In the genomic region with DNA sequence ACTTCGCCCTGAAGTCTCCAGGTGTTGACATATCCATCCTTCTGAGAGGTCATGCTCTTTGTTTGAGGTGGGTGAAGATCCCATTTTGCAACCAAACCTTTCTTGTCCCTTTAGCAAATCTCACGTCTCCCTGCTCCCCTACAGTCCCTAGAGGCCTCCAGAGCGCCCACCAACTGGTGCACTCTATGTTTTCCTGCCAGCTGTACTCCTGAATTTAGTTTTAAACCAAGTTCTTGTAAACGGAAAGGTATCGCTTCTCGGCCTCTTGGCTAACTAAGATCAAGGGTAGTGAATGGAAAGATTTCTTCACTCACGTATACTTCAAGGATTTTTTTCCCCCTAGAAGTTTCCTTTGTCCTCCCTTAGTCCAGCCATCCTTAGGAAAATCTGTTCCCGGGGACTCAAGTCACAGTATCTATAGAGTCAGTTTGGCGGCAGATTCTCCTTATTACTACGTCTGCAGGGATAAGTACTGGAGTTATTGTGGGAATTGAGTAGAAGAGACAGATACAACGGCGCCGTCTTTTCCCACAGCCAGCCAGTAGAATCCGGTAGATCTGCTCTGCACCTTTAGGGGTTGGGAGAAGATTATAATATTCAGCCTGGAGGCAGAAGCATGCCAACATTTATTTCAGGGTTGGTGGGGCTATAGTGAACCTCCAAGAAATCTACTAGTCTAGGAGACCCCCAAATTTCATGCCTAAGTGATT, we compare ENCODE assay signal across 9 mouse cellular contexts. TPM values are rescaled to one million over a fixed set of nuclear protein-coding genes. Genes with fewer than 3 reads are reported as not detected.
DNase-seq lines count a peak whose midpoint lies in the region; ATAC-seq and TF ChIP-seq lines count a peak whose summit lies in the region.
"Had no signal": no experiment of that assay in that cellular context is flagged by ENCODE, and none has a peak within 500 bp of the region (broad histone marks: within the 10 kb centered on the region; RNA-seq: fewer than 3 reads in every experiment).

No protein-coding gene starts in this region.

- ATAC-seq in kidney, embryonic 15.5 days (replicated peaks; ENCODE audit: low FRiP score): no peak
- no peak for ATAC-seq in embryonic facial prominence, embryonic 14.5 days (ENCODE audit: low read depth)
- no peak for ATAC-seq in intestine, embryonic 14.5 days (replicated peaks; ENCODE audit: low FRiP score, low TSS enrichment, low read depth)
- no peak for ATAC-seq in midbrain, embryonic 15.5 days (replicated peaks)

- no peak overlapping the region for H3K27ac ChIP-seq in kidney, embryonic 15.5 days
- H3K27ac ChIP-seq in embryonic facial prominence, embryonic 14.5 days (replicated peaks; ENCODE audit: low read depth, low read length): no peak overlapping the region
- no peak overlapping the region for H3K27ac ChIP-seq in intestine, embryonic 14.5 days (ENCODE audit: low read depth)
- H3K27ac ChIP-seq in midbrain, embryonic 15.5 days: no peak overlapping the region
- H3K27ac ChIP-seq in layer of hippocampus, adult 2 months: no peak overlapping the region

- no peak for DNase-seq in kidney, adult 8-10 months
- DNase-seq in embryonic facial prominence, embryonic 14.5 days (ENCODE audit: low spot score): no peak
- DNase-seq in intestine, embryonic 14.5 days (ENCODE audit: low spot score): no peak
- DNase-seq in layer of hippocampus, postnatal 36 days: no peak
- DNase-seq in layer of hippocampus, adult 11-12 months (ENCODE audit: low spot score): no peak
- no peak for DNase-seq in layer of hippocampus, adult 2 months (ENCODE audit: low spot score in 2 of 2)
- DNase-seq: left cerebral cortex, postnatal 4 days had no signal

- H3K4me2 ChIP-seq in kidney, embryonic 15.5 days: peak overlapping the region; percentile 94
- H3K4me2 ChIP-seq in embryonic facial prominence, embryonic 14.5 days (ENCODE audit: low read depth, low read length): peak overlapping the region; percentile 99
- H3K4me2 ChIP-seq in intestine, embryonic 14.5 days (ENCODE audit: low read length): peak overlapping the region; percentile 94
- peak overlapping the region; percentile 88 for H3K4me2 ChIP-seq in midbrain, embryonic 15.5 days

- H3K4me3 ChIP-seq in kidney, embryonic 15.5 days (replicated peaks): peak overlapping the region; percentile 83
- H3K4me3 ChIP-seq in embryonic facial prominence, embryonic 14.5 days (ENCODE audit: low read depth, low read length): peak overlapping the region; percentile 88
- peak overlapping the region; percentile 82 for H3K4me3 ChIP-seq in intestine, embryonic 14.5 days (ENCODE audit: low read depth, low read length)
- H3K4me3 ChIP-seq in midbrain, embryonic 15.5 days: peak overlapping the region; percentile 67; the same call in 1 of the 2 replicates
- no peak overlapping the region for H3K4me3 ChIP-seq in layer of hippocampus, adult 2 months

- peaks cover 50% of the 10 kb centered on the region for H3K4me1 ChIP-seq in kidney, embryonic 15.5 days
- H3K4me1 ChIP-seq in embryonic facial prominence, embryonic 14.5 days (ENCODE audit: control insufficient read depth, insufficient read depth, low read length): peaks cover 21% of the 10 kb centered on the region
- peaks cover 26% of the 10 kb centered on the region for H3K4me1 ChIP-seq in intestine, embryonic 14.5 days (replicated peaks; ENCODE audit: control insufficient read depth, insufficient read depth, low read length)
- peaks cover 53% of the 10 kb centered on the region for H3K4me1 ChIP-seq in midbrain, embryonic 15.5 days

- TF ChIP-seq CTCF in layer of hippocampus, adult 2 months (conservative IDR thresholded peaks at IDR 0.05): no peak

- H3K27me3 ChIP-seq in kidney, embryonic 15.5 days: peaks cover 13% of the 10 kb centered on the region
- no peaks in the 10 kb centered on the region for H3K27me3 ChIP-seq in embryonic facial prominence, embryonic 14.5 days (replicated peaks; ENCODE audit: control insufficient read depth, insufficient read depth, low read length)
- 0 out of 2 replicates have a peak, but pooled peaks cover 4% of the 10 kb centered on the region for H3K27me3 ChIP-seq in intestine, embryonic 14.5 days (replicated peaks; ENCODE audit: control insufficient read depth, insufficient read depth, low read length)
- H3K27me3 ChIP-seq in midbrain, embryonic 15.5 days (replicated peaks): peaks cover 11% of the 10 kb centered on the region

- WGBS in kidney, embryonic 15.5 days: 24% methylated on average over 14 of the region's 14 CpGs
- WGBS in embryonic facial prominence, embryonic 14.5 days: 33% methylated on average over 14 of the region's 14 CpGs
- WGBS in intestine, embryonic 14.5 days: 40% methylated on average over 14 of the region's 14 CpGs
- WGBS in midbrain, embryonic 15.5 days: 34% methylated on average over 14 of the region's 14 CpGs

- no peaks in the 10 kb centered on the region for H3K9me3 ChIP-seq in kidney, embryonic 15.5 days (replicated peaks)
- H3K9me3 ChIP-seq in embryonic facial prominence, embryonic 14.5 days (ENCODE audit: control insufficient read depth, low read length): no peaks in the 10 kb centered on the region
- H3K9me3 ChIP-seq in intestine, embryonic 14.5 days (ENCODE audit: control insufficient read depth, low read length): no peaks in the 10 kb centered on the region
- no peaks in the 10 kb centered on the region for H3K9me3 ChIP-seq in midbrain, embryonic 15.5 days

- H3K36me3 ChIP-seq in kidney, embryonic 15.5 days: no peaks in the 10 kb centered on the region
- H3K36me3 ChIP-seq in embryonic facial prominence, embryonic 14.5 days (ENCODE audit: control insufficient read depth, insufficient read depth, low read length): no peaks in the 10 kb centered on the region
- H3K36me3 ChIP-seq in intestine, embryonic 14.5 days (ENCODE audit: control insufficient read depth, insufficient read depth, low read length): no peaks in the 10 kb centered on the region
- no peaks in the 10 kb centered on the region for H3K36me3 ChIP-seq in midbrain, embryonic 15.5 days (replicated peaks)

- peak overlapping the region; percentile 39; the same call in 1 of the 2 replicates for H3K9ac ChIP-seq in kidney, embryonic 15.5 days
- H3K9ac ChIP-seq in embryonic facial prominence, embryonic 14.5 days (ENCODE audit: low read depth, low read length): 0 out of 2 replicates have a peak overlapping the region, but pooled peaks have one; percentile 37
- no peak overlapping the region for H3K9ac ChIP-seq in intestine, embryonic 14.5 days (ENCODE audit: low read length)
- H3K9ac ChIP-seq in midbrain, embryonic 15.5 days: no peak overlapping the region

RNA-seq across cellular contexts. Expression of a gene that starts 0.6 kb away (rescaled TPM):
- 0.42 and 0.46 TPM in 2 replicates for polyA plus RNA-seq in kidney, embryonic 15.5 days (2015; fragmentation: Nextera tagmentation; extraction: Ambion mirVana)
- polyA plus RNA-seq in embryonic facial prominence, embryonic 14.5 days (2014; fragmentation: Nextera tagmentation; extraction: Ambion mirVana): 0.21 and 0.45 TPM in 2 replicates
- 0.28 and 0.32 TPM in 2 replicates for polyA plus RNA-seq in intestine, embryonic 14.5 days (2014; fragmentation: Nextera tagmentation; extraction: Ambion mirVana)
- polyA plus RNA-seq in midbrain, embryonic 15.5 days (2015; fragmentation: Nextera tagmentation; extraction: Ambion mirVana): 0.86 and 0.89 TPM in 2 replicates
- 1 to 10 TPM in 1 of 2 experiments, under 1 TPM in 1; 0.68 to 1.1 TPM for total RNA-seq in layer of hippocampus, postnatal 36 days (2021)
- total RNA-seq in layer of hippocampus, adult 2 months (2021): 1 to 10 TPM in 1 of 2 experiments, under 1 TPM in 1; 0.79 to 1.0 TPM

RNA-seq across cellular contexts. Expression of a gene that starts 2.8 kb away (rescaled TPM):
- 0.27 and 0.51 TPM in 2 replicates for polyA plus RNA-seq in kidney, embryonic 15.5 days (2015; fragmentation: Nextera tagmentation; extraction: Ambion mirVana)
- 0.14 and 0.63 TPM in 2 replicates for polyA plus RNA-seq in embryonic facial prominence, embryonic 14.5 days (2014; fragmentation: Nextera tagmentation; extraction: Ambion mirVana)
- 0.19 and 0.30 TPM in 2 replicates for polyA plus RNA-seq in intestine, embryonic 14.5 days (2014; fragmentation: Nextera tagmentation; extraction: Ambion mirVana)
- polyA plus RNA-seq in midbrain, embryonic 15.5 days (2015; fragmentation: Nextera tagmentation; extraction: Ambion mirVana): 0.24 and 0.27 TPM in 2 replicates
- 1 to 10 TPM in 1 of 2 experiments, under 1 TPM in 1; 0.96 to 1.2 TPM for total RNA-seq in layer of hippocampus, postnatal 36 days (2021)
- total RNA-seq in layer of hippocampus, adult 2 months (2021): 1 to 10 TPM; 1.4 to 1.5 TPM

RNA-seq across cellular contexts. Expression of a gene that starts 6.1 kb away (rescaled TPM):
- polyA plus RNA-seq in kidney, embryonic 15.5 days (2015; fragmentation: Nextera tagmentation; extraction: Ambion mirVana): 0.60 and 1.3 TPM in 2 replicates
- polyA plus RNA-seq in embryonic facial prominence, embryonic 14.5 days (2014; fragmentation: Nextera tagmentation; extraction: Ambion mirVana): 0.39 and 1.9 TPM in 2 replicates
- polyA plus RNA-seq in intestine, embryonic 14.5 days (2014; fragmentation: Nextera tagmentation; extraction: Ambion mirVana): 0.18 and 0.71 TPM in 2 replicates
- polyA plus RNA-seq in midbrain, embryonic 15.5 days (2015; fragmentation: Nextera tagmentation; extraction: Ambion mirVana): 6.3 and 8.0 TPM in 2 replicates
- 1 to 10 TPM; 6.6 to 6.9 TPM for total RNA-seq in layer of hippocampus, postnatal 36 days (2021)
- 10 to 100 TPM in 1 of 2 experiments, 1 to 10 TPM in 1; 7.8 to 11.1 TPM for total RNA-seq in layer of hippocampus, adult 2 months (2021)

RNA-seq across cellular contexts. Expression of a gene that starts 24.6 kb away (rescaled TPM):
- 12.1 and 13.7 TPM in 2 replicates for polyA plus RNA-seq in kidney, embryonic 15.5 days (2015; fragmentation: Nextera tagmentation; extraction: Ambion mirVana)
- 21.5 and 28.2 TPM in 2 replicates for polyA plus RNA-seq in embryonic facial prominence, embryonic 14.5 days (2014; fragmentation: Nextera tagmentation; extraction: Ambion mirVana)
- polyA plus RNA-seq in intestine, embryonic 14.5 days (2014; fragmentation: Nextera tagmentation; extraction: Ambion mirVana): 10.5 and 13.4 TPM in 2 replicates
- polyA plus RNA-seq in midbrain, embryonic 15.5 days (2015; fragmentation: Nextera tagmentation; extraction: Ambion mirVana): 11.3 and 12.3 TPM in 2 replicates
- total RNA-seq in layer of hippocampus, postnatal 36 days (2021): 10 to 100 TPM; 78.2 to 92.8 TPM
- total RNA-seq in layer of hippocampus, adult 2 months (2021): 10 to 100 TPM; 83.4 to 95.2 TPM

RNA-seq across cellular contexts. Expression of a gene that starts 31.3 kb away (rescaled TPM):
- 83.5 and 101 TPM in 2 replicates for polyA plus RNA-seq in kidney, embryonic 15.5 days (2015; fragmentation: Nextera tagmentation; extraction: Ambion mirVana)
- 89.1 and 97.0 TPM in 2 replicates for polyA plus RNA-seq in embryonic facial prominence, embryonic 14.5 days (2014; fragmentation: Nextera tagmentation; extraction: Ambion mirVana)
- 76.7 TPM in 2 replicates for polyA plus RNA-seq in intestine, embryonic 14.5 days (2014; fragmentation: Nextera tagmentation; extraction: Ambion mirVana)
- 319 and 333 TPM in 2 replicates for polyA plus RNA-seq in midbrain, embryonic 15.5 days (2015; fragmentation: Nextera tagmentation; extraction: Ambion mirVana)
- 100 to 1,000 TPM; 962 to 984 TPM for total RNA-seq in layer of hippocampus, postnatal 36 days (2021)
- total RNA-seq in layer of hippocampus, adult 2 months (2021): 1,000 to 10,000 TPM in 1 of 2 experiments, 100 to 1,000 TPM in 1; 988 to 1,016 TPM

Comparison
In these comparisons a context has a peak if more than half of its experiments do, and no peak if none do; other contexts are left out.
1. H3K9ac ChIP-seq: peak in kidney, embryonic 15.5 days (single experiment) and embryonic facial prominence, embryonic 14.5 days (single experiment); none in intestine, embryonic 14.5 days (single experiment) and midbrain, embryonic 15.5 days (single experiment).
2. Peak in every context shown above with its lines, with median percentiles within 50 percentile points of each other: H3K4me2 ChIP-seq.